Mouse (Mus musculus) cerebellum, postnatal 10 days (tissue): Measurements from ENCODE around the gene Zfp318.

ENCODE experiments used
- DNase-seq, 2 experiments: peaks; one replicate each; pipeline ENCODE4 v3.0.0; 2021; ENCODE audit warnings: mixed read lengths in 2 of 2

Gene Zfp318

DNA sequence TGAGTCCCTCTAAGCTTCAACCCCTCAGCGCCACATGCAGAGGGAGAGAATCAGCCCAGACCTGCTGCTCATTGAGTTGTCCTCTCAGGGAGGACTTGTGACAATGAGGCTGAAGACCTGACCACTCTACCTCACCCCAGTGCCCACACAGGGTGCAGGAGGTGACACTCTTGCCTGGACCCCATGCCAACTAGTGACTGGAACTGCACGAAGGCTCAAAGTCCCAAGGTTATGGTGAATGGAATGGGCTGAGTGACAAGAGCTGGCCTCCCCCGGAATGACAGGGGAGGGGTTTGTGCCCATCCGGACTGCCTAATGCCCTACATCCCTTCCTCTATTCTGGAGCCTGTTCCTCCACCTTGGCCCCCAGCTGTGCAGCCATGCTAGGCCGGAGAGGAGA, 69.2 kb downstream of the Zfp318 start:
- DNase-seq = no peak

- DNase-seq = no peak
Observed at GRCm38 (mm10) chr17:46453302-46453948, 69.9 kb downstream of the Zfp318 start.

DNA sequence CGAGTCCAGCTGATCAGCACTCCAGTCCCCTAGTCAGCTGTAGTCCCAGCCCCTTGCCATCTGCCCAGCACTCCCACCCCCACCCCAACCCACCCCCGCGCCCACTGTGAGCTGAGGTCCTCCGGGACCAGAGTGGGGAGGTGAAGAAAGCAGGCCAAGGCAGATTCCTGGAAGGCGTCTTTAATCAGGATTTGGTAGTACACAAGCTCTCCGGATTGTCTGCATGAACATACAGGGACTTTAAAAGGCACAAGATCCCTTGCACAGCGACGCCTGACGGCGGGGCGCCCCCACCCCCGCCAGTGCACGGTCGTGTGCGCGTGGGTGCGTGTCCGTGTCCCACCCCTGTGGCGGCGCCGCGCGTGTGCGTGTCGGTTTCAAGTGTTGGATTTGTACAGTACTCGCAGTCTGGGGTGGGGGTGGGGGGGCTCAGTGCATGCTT, 70.5 kb downstream of the Zfp318 start:
- peak in 1 of 2 experiments; percentile 51 for DNase-seq

GRCm38 (mm10) chr17:46454539-46454938, 71.0 kb downstream of the Zfp318 start:
- DNase-seq = peak in 1 of 2 experiments; percentile 53

GRCm38 (mm10) chr17:46455110-46455691, 71.7 kb downstream of the Zfp318 start:
- DNase-seq = peak; percentile 66 to 67

DNA sequence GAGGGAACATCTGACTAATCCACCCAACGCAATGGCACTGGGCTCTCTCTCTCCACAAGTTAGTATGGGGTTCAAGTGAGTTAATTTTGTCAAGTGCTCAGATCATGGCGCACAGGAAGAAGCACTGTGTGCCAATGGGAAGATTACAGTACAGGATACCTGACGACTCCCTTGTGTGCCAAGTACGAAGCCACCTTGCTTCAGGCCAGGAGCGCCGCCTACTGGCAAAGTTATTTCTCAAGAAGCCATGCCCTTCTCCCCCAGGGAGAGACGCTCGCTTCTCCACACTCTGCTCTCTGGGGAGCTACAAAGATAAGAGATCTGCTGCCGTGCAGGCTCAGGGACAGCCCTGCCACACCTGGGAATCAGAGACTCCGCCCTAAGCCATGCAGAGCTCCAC, 74.3 kb downstream of the Zfp318 start:
- peak; percentile 63 to 71 for DNase-seq

DNA sequence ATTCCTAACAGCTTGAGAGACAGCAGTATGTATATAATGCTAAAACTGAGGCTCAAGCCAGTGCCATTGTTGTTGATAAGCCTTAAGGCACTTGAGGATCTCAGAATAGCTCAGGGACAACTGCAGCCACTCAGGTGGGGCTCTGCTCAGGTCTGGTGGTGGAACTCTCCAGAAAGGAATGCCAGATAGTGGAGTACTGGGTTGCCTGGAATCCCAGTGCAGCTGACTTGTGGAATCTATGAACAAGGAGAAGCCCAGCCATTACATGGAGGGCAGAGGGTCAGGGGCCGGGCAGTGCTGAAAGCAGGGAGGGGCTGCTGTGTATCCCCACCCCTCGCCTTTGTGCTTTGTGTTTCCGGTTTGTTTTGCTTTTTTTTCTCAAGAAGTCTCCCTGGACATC, 74.9 kb downstream of the Zfp318 start:
- no peak for DNase-seq

GRCm38 (mm10) chr17:46460673-46461072, 77.1 kb downstream of the Zfp318 start:
- DNase-seq = no peak

DNA sequence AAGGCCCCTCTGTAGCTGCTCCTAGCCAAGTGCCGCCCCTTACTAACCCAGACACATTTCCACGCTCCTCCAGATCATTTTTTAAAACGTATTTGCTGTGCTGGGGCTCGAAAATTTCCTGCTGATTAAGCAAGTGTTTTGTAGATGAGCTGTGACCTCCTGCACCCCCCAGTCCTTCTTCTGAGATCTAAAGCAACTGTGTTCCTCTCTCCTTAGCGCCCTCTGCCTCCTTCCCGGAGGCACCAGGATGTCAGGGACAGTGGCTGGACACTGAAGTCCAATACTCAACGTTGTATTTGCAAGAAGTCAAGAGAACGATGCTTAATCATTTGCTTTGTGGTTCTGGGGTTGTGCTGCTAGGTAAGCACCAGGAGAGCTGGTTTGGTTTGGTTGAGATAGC, 77.8 kb downstream of the Zfp318 start:
- no peak for DNase-seq

GRCm38 (mm10) chr17:46462226-46462625, 78.7 kb downstream of the Zfp318 start:
- DNase-seq = no peak

GRCm38 (mm10) chr17:46467830-46468229, 84.3 kb downstream of the Zfp318 start:
- DNase-seq = peak in 1 of 2 experiments; percentile 64
